Mouse (Mus musculus) thymus, postnatal 4 days (tissue): Measurements from ENCODE around the gene Gm20388.
"Not testable (repeated sequence)": the region's sequence is repeated elsewhere in the genome, so short reads cannot be mapped to it uniquely, and the experiment has no call there.

Experiments
- DNase-seq: peaks from one replicate; pipeline ENCODE4 v3.0.0; 2021

The Gm20388 gene

GRCm38 (mm10) chr8:123600666-123601172 lies 3690.1 kb downstream of the Gm20388 start:
- peak; percentile 7 for DNase-seq

GRCm38 (mm10) chr8:123601457-123601856 lies 3690.8 kb downstream of the Gm20388 start:
- not testable (repeated sequence) for DNase-seq

GRCm38 (mm10) chr8:123612652-123613051 lies 3702.0 kb downstream of the Gm20388 start:
- DNase-seq, result peak; percentile 8

- not testable (repeated sequence) for DNase-seq
These were observed 3712.9 kb downstream of the Gm20388 start for GRCm38 (mm10) chr8:123623523-123623922.

- DNase-seq, result peak; percentile 3
These were observed 3713.6 kb downstream of the Gm20388 start for GRCm38 (mm10) chr8:123624274-123624673.

- no peak for DNase-seq
These were observed 3714.1 kb downstream of the Gm20388 start for GRCm38 (mm10) chr8:123624702-123625101.

GRCm38 (mm10) chr8:123625717-123626116 lies 3715.1 kb downstream of the Gm20388 start:
- no peak for DNase-seq

- DNase-seq, result peak; percentile 17
These were observed 3716.9 kb downstream of the Gm20388 start for GRCm38 (mm10) chr8:123627410-123628147.

GRCm38 (mm10) chr8:123628253-123628967 lies 3717.8 kb downstream of the Gm20388 start:
- peak; percentile 65 for DNase-seq

GRCm38 (mm10) chr8:123628968-123629755 lies 3718.5 kb downstream of the Gm20388 start:
- DNase-seq, result peak; percentile 81

- no peak for DNase-seq
These were observed 3719.4 kb downstream of the Gm20388 start for GRCm38 (mm10) chr8:123630058-123630457.

- DNase-seq, result no peak
These were observed 3720.2 kb downstream of the Gm20388 start for GRCm38 (mm10) chr8:123630841-123631251.

- DNase-seq, result not testable (repeated sequence)
These were observed 3721.1 kb downstream of the Gm20388 start for GRCm38 (mm10) chr8:123631746-123632145.

- DNase-seq, result no peak
These were observed 3721.6 kb downstream of the Gm20388 start for GRCm38 (mm10) chr8:123632257-123632656.

- no peak for DNase-seq
These were observed 3723.2 kb downstream of the Gm20388 start for GRCm38 (mm10) chr8:123633801-123634200.

GRCm38 (mm10) chr8:123634395-123635131 lies 3723.9 kb downstream of the Gm20388 start:
- no peak for DNase-seq

- DNase-seq, result no peak
These were observed 3725.0 kb downstream of the Gm20388 start for GRCm38 (mm10) chr8:123635671-123636070.

GRCm38 (mm10) chr8:123643330-123644051 lies 3732.8 kb downstream of the Gm20388 start:
- peak; percentile 60 for DNase-seq

GRCm38 (mm10) chr8:123645229-123645628 lies 3734.6 kb downstream of the Gm20388 start:
- DNase-seq, result no peak

- no peak for DNase-seq
These were observed 3737.9 kb downstream of the Gm20388 start for GRCm38 (mm10) chr8:123648245-123649170.
